Mouse (Mus musculus) intestine, postnatal 0 days (tissue): ENCODE results near the gene Fbxl8. TPM values are rescaled to one million over a fixed set of nuclear protein-coding genes. Genes with fewer than 3 reads are reported as not detected.
"Not testable (repeated sequence)": the region's sequence is repeated elsewhere in the genome, so short reads cannot be mapped to it uniquely, and the experiment has no call there.

Source experiments
- ATAC-seq: fragments of 200-750 bp; cut with Nextera tagmentation; 2 replicates; pipeline ENCODE4 v1.8.0; 2017; ENCODE audit warnings: mild to moderate bottlenecking, moderate TSS enrichment, moderate library complexity
- H3K27ac ChIP-seq: fragments of 300-500 bp; sonication (generic); 2 replicates; pipeline ENCODE4 v1.5.1; 2014; ENCODE audit warnings: mild to moderate bottlenecking, low read depth, low read length, moderate library complexity
- H3K27me3 ChIP-seq: fragments of 300-500 bp; sonication (generic); replicated peaks from 2 replicates; pipeline ENCODE4 v1.6.1; 2014; ENCODE audit warnings: low read length, mixed read lengths; ENCODE audit not compliant: control insufficient read depth, insufficient read depth
- H3K36me3 ChIP-seq: fragments of 300-500 bp; sonication (generic); 2 replicates; pipeline ENCODE4 v1.6.1; 2014; ENCODE audit warnings: mild to moderate bottlenecking, moderate library complexity; ENCODE audit not compliant: control insufficient read depth, insufficient read depth
- H3K4me1 ChIP-seq: fragments of 300-500 bp; sonication (generic); replicated peaks from 2 replicates; pipeline ENCODE4 v1.6.1; 2014; ENCODE audit warnings: antibody characterized with exemption, low read length, mixed read lengths; ENCODE audit not compliant: control insufficient read depth, insufficient read depth
- H3K4me2 ChIP-seq: fragments of 300-500 bp; sonication (generic); replicated peaks from 2 replicates; pipeline ENCODE4 v1.6.1; 2014; ENCODE audit warnings: low read depth, mild to moderate bottlenecking, moderate library complexity
- H3K4me3 ChIP-seq: fragments of 300-500 bp; sonication (generic); 2 replicates; pipeline ENCODE4 v1.5.1; 2014; ENCODE audit warnings: low read depth, low read length
- H3K9ac ChIP-seq: fragments of 300-500 bp; sonication (generic); 2 replicates; pipeline ENCODE4 v1.6.1; 2014; ENCODE audit warnings: mild to moderate bottlenecking, low read depth, low read length
- H3K9me3 ChIP-seq: fragments of 300-500 bp; sonication (generic); 2 replicates; pipeline ENCODE4 v1.6.1; 2016; ENCODE audit warnings: mixed run types; ENCODE audit not compliant: control insufficient read depth
- CTCF ChIP-seq: sonication (generic); IDR thresholded peaks from 2 replicates; pipeline ENCODE4 v1.5.1; 2016; ENCODE audit warnings: low read depth, mild to moderate bottlenecking, control low read depth, antibody characterized with exemption, moderate library complexity
- WGBS: fragments of 180-500 bp; shearing (Covaris S2); extraction: QIAGEN DNeasy Blood & Tissue Kit; methylation state at CpG from one replicate; pipeline ENCODE4 v1.1.7; 2014; 5-methylcytosine and 5-hydroxymethylcytosine counted together
- polyA plus RNA-seq: library from polyadenylated mRNA; unstranded; fragments of >200 nt; fragmentation: Nextera tagmentation; extraction: Ambion mirVana; gene quantifications from 2 replicates; pipeline ENCODE4 v1.2.1, GENCODE M21; 2015

Gene Fbxl8
- polyA plus RNA-seq, 1 experiment from 2014 or later = 6.0 TPM

DNA sequence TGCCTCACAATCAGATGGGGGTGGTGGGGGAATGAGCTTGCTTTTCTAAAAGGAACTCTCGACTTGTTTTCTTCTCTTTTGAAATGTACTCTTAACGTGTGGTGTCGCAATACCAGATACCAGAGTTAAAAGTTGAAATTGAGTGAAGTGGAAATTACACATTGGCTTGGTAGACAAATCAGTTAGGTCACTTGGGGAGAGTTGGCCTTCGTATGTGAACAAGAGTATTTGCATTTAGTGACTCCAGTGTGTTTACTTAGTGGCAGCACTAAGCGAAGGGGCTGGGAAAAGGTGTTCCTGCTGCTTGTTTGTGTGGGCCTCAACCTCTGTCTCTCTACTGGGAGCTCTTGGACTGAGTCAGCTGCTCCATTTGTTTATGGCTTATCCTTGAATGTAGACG, 38.5 kb upstream of the Fbxl8 start:
- H3K4me1 ChIP-seq = peaks cover 12% of the 10 kb centered on the region; the same call in 1 of the 2 replicates
- peak overlapping the region; percentile 92 for H3K4me3 ChIP-seq
- H3K27ac ChIP-seq = 0 out of 2 replicates have a peak overlapping the region, but pooled peaks have one; percentile 88
- peak; percentile 11; the same call in 1 of the 2 replicates for ATAC-seq
- WGBS = 4% methylated on average over 6 of the region's 6 CpGs
- H3K9ac ChIP-seq = peak overlapping the region; percentile 88
- no peaks in the 10 kb centered on the region for H3K36me3 ChIP-seq
- no peaks in the 10 kb centered on the region for H3K27me3 ChIP-seq
- no peak for TF ChIP-seq CTCF
- H3K4me2 ChIP-seq = peak overlapping the region; percentile 78
- no peaks in the 10 kb centered on the region for H3K9me3 ChIP-seq

- Histone ChIP-seq H3K9ac (no peak overlapping the region), H3K27me3 (no peaks in the 10 kb centered on the region), H3K4me1 (no peaks in the 10 kb centered on the region), H3K27ac (peak overlapping the region; percentile 41), H3K4me3 (no peak overlapping the region), H3K36me3 (peaks cover 8% of the 10 kb centered on the region), H3K4me2 (no peak overlapping the region), H3K9me3 (no peaks in the 10 kb centered on the region)
- no peak for TF ChIP-seq CTCF
- WGBS = 78% methylated on average over 12 of the region's 12 CpGs
- no peak for ATAC-seq
Measured at GRCm38 (mm10) chr8:105231503-105232320, 32.7 kb upstream of the Fbxl8 start.

GRCm38 (mm10) chr8:105232321-105232693, 32.1 kb upstream of the Fbxl8 start:
- H3K4me2 ChIP-seq, H3K4me1 ChIP-seq, ATAC-seq, H3K4me3 ChIP-seq, H3K27me3 ChIP-seq, H3K36me3 ChIP-seq, H3K9me3 ChIP-seq, H3K27ac ChIP-seq, H3K9ac ChIP-seq: not testable (repeated sequence)
- 90% methylated on average over 4 of the region's 4 CpGs for WGBS

GRCm38 (mm10) chr8:105233126-105233935, 31.1 kb upstream of the Fbxl8 start:
- no peak for TF ChIP-seq CTCF
- 25% methylated on average over 1 of the region's 1 CpGs for WGBS
- H3K4me1 ChIP-seq = no peaks in the 10 kb centered on the region
- no peak overlapping the region for H3K9ac ChIP-seq
- peaks cover 12% of the 10 kb centered on the region for H3K36me3 ChIP-seq
- H3K9me3 ChIP-seq = no peaks in the 10 kb centered on the region
- no peak overlapping the region for H3K4me3 ChIP-seq
- no peak overlapping the region for H3K27ac ChIP-seq
- no peak overlapping the region for H3K4me2 ChIP-seq
- no peaks in the 10 kb centered on the region for H3K27me3 ChIP-seq
- no peak for ATAC-seq

- TF ChIP-seq CTCF = no peak
- no peak overlapping the region for H3K4me2 ChIP-seq
- no peak overlapping the region for H3K4me3 ChIP-seq
- H3K27ac ChIP-seq = no peak overlapping the region
- H3K4me1 ChIP-seq = no peaks in the 10 kb centered on the region
- peaks cover 27% of the 10 kb centered on the region for H3K36me3 ChIP-seq
- no peaks in the 10 kb centered on the region for H3K27me3 ChIP-seq
- 67% methylated on average over 1 of the region's 1 CpGs for WGBS
- no peaks in the 10 kb centered on the region for H3K9me3 ChIP-seq
- 0 out of 2 replicates have a peak, but pooled peaks have one; percentile 51 for ATAC-seq
- H3K9ac ChIP-seq = no peak overlapping the region
Measured at GRCm38 (mm10) chr8:105235206-105235605, 29.2 kb upstream of the Fbxl8 start.

DNA sequence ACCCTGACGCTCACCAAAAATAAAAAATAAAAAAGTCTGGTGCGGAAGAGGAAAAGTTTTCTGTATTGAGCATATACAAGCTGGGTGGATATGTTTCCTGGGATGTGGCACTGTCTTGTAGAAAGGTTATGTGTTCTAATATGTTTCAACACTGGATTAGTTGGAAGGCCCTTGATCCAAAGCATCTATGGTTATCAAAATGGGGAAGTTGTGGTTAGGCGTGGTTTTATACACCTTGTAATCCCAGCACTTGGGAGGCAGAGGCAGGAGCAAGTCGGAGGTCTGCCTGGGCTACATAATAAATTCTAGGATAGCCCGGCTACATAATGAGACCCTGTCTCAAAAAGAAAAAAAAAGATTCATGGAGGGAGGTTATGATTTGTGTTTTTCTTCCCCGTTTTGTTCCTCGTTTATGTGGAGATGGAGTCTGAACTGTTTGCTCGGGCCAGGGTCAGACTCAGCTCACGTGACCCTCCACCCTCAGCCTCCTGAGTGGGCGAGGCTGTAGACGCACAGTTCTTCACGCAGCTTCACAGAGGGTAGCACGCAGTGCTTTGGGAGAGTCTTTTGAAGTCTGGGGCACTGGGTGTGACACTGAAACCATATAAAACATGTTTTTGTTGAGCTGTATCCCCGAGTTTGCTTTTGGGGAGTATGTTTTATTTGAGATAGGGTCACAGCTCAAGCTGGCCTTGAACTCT, 26.9 kb upstream of the Fbxl8 start:
- no peaks in the 10 kb centered on the region for H3K9me3 ChIP-seq
- H3K36me3 ChIP-seq = peaks cover 47% of the 10 kb centered on the region
- WGBS = 83% methylated on average over 14 of the region's 14 CpGs
- no peak overlapping the region for H3K4me2 ChIP-seq
- no peak overlapping the region for H3K4me3 ChIP-seq
- H3K27ac ChIP-seq = no peak overlapping the region
- H3K4me1 ChIP-seq = no peaks in the 10 kb centered on the region
- ATAC-seq = no peak
- TF ChIP-seq CTCF = no peak
- H3K9ac ChIP-seq = no peak overlapping the region
- H3K27me3 ChIP-seq = no peaks in the 10 kb centered on the region
